Mouse (Mus musculus) spleen, adult 2 months (tissue): ENCODE data around the gene Wdr18.

ENCODE experiments used
- CTCF ChIP-seq: fragments of 200-500 bp; IDR thresholded peaks from 2 replicates; pipeline ENCODE4 v1.5.1; 2011; ENCODE audit warnings: mild to moderate bottlenecking, inconsistent platforms; ENCODE audit not compliant: insufficient read depth, insufficient read length, insufficient replicate concordance; ENCODE audit errors: extremely low read depth
- POLR2A ChIP-seq: fragments of 200-500 bp; IDR thresholded peaks from 2 replicates; pipeline ENCODE4 v1.6.1; 2011; ENCODE audit warnings: low read depth, low read length, inconsistent platforms

GRCm38 (mm10) chr10:79974087-79974486 lies 14.1 kb downstream of the Wdr18 start:
- TF ChIP-seq POLR2A (no peak), CTCF (no peak)
